Mouse (Mus musculus): ENCODE measurements at regions not wholly inside any gene's neighbourhood (a gene's known extent, or its start where the extent isn't known, plus 50 kb on each side); places are given as distances from the start of the nearest gene placed in this dataset.

DNA sequence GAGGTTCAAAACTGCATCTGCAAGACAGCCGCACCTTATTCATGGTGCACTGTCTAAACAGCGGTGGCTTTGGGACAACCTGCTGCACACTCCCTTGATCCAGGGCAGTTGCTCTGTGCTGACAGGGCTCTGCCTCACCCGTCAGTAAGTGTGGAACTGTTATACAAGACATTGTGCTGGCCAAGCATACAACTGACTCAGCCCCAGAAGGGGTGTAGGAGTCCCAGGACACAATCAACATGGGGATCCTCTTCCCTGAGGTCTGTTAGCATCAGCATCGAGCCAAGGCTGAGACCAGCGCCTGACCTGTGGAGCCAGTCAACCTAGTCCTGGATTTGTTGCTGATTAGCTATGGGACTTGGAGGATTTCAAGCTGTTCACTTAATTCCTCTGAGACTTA, 86.4 kb upstream of the Bmper start:
- DNase-seq: no peak

DNA sequence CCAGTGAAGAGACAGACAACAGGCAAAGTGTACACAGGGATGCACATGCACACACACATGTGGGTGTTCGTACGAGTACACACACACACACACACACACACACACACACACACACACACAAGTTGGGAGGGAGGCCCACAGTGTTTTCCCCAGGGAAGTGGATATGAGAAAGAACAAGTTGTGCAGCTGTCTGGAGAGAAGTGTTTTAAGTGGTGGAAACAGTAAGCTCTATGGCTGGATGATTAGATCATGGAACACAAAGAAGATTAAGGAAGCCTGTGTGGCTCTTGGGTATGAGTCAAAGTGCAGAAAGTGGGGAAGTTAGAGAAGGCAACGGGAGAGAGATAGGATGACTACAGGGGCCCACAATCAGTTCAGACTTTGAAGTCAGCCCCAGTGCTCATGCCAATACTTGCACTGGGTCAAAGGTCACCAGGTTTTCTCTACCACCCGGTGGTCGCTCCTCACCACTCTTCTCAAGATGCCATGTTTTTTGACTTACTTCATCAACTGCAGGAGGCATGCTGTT, 85.1 kb upstream of the Bmper start:
- DNase-seq: no peak

DNA sequence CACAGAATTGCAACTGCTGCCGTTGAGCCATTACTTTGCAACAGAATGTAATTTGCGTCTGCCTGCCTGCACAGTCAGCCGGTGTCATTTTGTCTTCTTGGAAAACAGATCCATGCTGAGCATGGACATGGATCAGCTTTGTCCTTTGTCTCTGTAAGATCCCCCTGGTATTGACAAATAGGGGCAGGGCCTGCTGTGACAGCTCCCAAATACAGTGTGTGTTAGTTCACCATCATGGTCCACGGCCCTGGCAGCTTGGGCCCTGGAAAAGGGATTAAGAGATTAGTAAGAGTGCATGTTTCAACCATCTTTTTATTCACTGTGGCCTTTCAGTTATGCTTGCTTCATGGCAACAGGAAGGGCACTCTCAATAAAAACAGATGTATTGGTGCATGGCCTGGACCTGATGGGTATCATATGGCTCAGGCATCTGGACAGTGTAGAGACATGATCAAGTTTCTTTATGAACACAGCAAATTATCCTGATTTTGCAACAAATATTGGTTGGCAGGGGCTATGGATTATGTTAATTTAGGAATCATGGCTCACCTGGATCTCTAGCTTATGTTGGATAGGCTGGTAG, 83.2 kb upstream of the Bmper start:
- peak; percentile 46 for DNase-seq

DNA sequence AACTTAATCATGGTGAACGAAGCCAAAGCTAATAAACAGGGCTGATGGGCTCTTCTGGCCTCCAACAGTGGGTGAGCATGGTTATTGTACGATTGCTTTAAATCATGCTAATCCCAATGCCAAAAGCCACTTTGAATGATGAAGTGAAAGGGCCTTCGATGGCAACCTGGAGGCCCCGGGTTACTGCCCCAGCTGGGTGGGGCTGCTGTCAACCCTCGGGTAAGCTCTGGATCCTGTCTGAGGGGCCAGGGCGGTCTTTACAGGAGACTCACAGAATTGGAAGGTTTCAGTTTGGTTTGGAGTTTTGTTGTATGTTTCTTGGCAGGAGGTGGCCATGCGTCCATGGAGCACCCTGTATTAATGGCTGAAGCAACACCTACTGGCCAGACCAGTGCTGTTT, 78.6 kb upstream of the Bmper start:
- no peak for DNase-seq

DNA sequence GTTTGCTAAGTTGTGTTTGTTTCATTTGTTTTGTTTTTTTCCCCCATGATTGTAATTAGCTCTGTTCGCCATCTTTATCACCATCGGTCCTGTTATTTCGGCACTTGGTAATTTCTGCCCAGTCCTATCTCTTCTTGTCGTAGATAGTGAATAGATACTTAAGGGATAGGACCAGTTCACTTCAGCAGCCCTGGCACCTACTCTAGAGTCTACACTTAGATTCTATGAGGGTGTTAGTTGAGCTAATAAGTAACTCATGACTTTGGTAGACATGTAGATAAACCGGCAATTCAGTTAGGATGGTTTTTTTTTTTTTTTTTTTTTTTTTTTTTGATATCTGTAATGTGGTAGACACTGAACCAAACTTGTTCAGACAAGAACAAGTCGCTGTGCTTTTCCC, 72.5 kb upstream of the Bmper start:
- no peak for DNase-seq

DNA sequence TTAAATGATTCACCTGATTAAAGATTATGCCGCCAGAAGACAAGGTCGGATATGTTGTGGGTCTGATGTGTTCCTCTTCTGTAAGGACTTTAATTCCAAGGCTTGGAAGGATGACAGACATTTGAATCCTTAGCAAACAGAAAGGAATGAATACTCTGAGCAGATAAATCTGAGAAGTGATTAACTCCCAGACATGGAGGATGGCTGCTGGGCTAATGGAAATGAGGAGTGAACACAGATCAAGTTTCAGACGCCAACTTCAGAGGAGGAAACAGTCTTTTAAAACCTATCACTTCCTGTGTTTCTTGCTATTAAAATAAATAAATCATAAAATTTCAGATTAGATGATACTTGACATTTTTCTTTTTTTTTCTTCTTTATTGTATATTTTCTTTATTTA, 72.0 kb upstream of the Bmper start:
- no peak for DNase-seq

DNA sequence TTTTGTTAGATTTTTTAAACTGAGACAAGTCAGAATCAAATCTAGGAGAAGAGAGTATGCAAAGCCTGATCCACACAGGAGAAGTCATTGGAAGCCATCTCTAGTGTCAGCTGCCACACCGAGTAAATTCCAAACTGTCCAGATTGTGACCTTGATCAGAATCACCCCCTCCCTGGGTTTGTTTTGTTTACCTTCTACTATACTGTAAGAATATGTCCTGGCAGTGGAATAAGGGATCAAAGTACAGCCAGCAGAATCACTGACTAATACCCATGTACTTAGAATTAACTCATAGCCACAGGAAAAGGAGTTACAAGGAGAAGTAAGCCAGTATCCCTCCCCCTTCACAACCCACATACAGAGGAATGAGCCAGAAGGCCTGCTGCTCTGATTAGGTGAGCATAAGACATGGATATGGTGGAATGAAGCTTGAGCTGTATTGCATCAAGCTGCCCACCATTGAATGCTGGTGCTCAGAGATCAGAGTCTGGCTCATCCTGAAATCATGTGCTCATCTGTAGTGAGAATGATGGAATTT, 70.9 kb upstream of the Bmper start:
- no peak for DNase-seq

DNA sequence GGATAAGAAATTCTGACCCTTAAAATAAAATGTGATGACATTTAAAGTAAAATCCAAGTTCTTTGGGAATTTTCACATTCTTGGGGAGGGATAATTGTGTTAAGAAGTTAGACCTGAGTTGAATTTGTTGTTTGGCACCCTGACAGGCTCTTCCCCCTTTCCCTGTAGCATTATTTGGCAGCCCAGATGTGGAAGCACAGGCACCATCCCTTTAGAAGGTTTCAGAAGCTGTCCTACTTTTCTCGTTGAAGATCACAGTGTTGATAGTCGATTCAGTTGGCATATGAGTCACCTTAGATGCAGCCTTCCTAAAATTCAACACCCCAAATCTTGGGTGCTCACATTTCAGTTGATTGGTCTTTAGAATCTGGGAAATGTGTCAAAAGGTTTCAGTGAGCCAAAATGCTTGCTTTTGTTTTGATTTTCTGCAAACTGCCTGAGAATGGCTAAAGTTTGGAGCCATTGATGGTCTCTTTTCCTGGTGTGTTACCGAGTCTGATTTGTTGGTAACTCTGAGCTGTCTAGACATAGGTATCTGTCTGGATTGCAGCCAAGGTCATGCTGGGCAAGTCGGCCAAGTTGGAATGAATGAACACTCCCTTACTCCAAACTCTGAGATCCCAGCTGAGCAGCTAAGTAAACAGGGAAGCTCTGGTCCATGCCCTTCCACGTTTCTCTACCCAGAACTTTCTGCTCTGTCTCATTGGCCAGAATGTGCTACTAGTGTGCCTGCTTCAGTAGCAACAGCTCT, 65.9 kb upstream of the Bmper start:
- DNase-seq: no peak

DNA sequence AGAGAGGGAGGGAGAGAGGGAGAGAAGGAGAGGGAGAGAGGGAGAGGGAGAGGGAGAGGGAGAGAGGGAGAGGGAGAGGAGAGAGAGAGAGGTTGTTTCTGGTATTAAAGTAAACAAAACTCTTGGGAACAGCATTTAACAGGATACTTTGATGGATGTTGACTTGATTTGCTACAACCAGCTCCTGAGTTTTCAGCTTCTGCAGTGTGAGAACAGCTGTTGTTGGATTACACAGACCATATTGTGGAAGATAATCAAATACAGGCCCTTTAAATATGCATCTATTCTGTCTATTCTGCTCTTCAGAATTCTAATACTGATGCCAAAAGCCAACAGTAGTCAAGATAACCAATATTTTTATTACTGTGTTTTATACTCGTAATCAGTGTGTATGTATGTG, 64.4 kb upstream of the Bmper start:
- no peak for DNase-seq

DNA sequence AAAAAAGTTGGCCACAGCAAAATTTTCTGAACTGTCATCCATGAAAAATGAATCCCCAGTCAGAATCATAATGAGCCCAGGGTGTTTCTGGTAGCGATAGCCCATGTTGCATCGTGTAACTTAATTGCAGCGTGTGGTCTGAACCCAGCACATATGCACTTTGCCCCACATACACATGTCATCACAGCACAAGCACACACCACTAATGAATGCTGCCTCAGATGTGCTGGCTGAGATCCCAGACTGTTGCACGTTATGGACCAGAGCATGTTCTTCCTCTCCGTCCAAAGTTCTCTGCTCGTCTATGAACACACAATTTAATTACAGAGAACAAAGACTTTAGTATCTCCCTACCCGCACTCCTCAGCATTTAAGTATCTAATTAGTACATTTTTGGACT, 61.5 kb upstream of the Bmper start:
- DNase-seq: peak; percentile 76

DNA sequence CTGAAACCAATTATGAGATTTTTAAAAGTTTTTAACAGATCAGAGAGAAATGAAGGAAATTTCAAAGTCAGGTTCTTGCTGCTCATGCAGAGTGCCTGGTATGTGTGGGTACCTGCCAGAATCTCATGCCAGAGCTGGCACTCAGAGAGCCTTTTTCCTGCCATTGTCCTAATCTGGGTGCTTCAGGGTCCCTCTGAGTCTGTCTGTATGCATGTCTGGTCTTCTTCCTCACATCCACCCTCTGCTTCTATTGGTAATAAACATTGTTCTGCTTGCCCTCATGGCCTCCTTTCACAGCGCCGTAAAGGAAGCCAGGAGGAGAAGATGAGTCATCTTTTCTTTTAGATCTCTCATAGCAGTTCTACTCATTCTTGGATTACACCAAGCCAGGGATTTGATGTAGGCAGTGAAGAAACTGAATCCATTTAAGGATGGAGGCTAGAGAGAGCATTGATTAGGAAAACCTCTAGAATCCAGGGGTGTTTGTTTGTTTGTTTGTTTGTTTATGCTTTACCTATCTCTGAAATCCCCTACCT, 55.8 kb upstream of the Bmper start:
- DNase-seq: no peak

DNA sequence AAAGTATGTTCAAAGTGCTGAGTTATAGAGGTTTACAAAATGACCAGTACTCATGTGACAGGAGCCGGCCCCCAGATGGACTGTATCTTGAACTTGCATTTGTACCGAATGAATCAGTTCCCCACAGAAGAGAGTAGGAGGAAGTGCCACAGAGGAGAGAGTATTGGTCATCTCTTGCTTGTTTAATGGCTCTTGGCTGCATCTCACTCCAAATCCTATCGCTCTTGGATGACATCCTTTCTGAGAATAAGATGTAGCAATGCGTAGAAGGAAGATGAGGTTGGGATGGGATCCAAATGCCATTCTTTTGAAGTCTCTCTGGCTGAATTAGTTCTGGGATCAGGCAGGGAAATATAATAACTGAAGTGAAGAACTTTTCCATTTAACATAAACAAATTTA, 55.2 kb upstream of the Bmper start:
- DNase-seq: no peak

DNA sequence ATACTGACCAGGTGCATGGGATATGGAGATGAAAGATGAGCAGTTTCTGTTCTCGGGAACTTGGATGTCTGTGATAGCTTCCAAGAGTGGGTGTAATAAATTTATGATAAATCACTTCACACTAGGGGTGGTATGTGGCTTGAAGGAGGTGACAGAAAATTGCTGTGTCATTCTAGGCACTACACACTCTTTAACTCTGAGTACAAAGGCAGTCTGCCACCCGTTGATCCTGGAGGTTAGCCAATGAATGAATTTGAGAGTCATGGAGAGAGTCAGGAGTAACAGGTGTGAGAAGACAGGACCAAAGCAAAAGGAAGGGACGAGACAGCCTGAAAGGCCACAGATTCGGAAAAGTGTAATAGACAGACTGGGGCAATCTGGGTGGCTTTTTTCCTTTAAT, 54.7 kb upstream of the Bmper start:
- no peak for DNase-seq

DNA sequence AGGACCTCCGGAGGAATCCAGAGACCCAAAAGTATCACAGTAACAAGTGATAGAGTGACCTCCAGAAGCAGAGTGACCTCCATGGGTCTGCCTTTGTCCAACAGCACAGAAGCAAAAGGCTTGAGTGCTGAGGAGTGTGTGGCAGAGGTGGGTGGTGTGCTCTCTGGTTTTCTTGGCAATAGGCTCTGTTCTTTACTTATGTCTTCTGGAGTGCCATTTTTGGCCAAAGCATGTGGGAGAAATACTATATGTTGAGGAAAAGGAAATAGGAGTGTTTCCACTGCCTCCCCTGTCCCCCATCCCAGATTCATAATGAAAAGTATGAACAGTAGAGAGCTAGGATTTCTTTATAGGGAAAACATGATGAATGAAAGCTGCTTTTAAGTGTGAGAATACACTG, 51.5 kb upstream of the Bmper start:
- no peak for DNase-seq
